Mouse (Mus musculus) small intestine, adult 2 months (tissue): ENCODE data around the gene Btbd16.

Source experiments
- CTCF ChIP-seq: fragments of 200-500 bp; IDR thresholded peaks from 2 replicates; pipeline ENCODE4 v1.5.1; 2012; ENCODE audit warnings: low read depth, mild to moderate bottlenecking, control low read depth, inconsistent platforms, low read length, moderate library complexity, mixed read lengths; ENCODE audit not compliant: insufficient replicate concordance, insufficient read length; ENCODE audit errors: extremely low read depth
- POLR2A ChIP-seq: fragments of 200-500 bp; IDR thresholded peaks from 2 replicates; pipeline ENCODE4 v1.6.1; 2012; ENCODE audit warnings: low read depth, mild to moderate bottlenecking, control low read depth, inconsistent platforms, low read length, moderate library complexity

DNA sequence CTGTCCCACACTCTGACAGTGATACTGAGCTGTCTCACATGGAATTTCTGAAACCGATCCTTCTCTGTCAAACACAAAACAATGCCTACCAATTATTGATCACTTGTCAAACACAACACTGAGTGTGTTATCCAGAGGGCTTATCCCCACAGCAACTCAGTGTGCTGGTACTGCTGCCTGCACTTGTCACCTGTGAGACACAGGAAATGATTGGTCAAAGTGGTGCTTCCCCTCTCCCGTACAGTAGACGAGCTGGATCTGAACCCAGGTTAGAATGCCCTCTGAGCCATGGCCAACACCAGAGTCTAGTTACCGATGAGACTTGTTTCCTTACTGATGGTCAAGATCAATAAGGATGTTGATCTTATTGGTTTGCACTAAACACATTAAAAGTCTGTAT lies 27.9 kb downstream of the Btbd16 start:
- TF ChIP-seq CTCF (no peak), POLR2A (no peak)
